Mouse (Mus musculus) cerebellum, adult 8-10 months (tissue): Measurements from ENCODE around the gene Topaz1.
"Not testable (repeated sequence)": the region's sequence is repeated elsewhere in the genome, so short reads cannot be mapped to it uniquely, and the experiment has no call there.

ENCODE experiments used
- DNase-seq: peaks from one replicate; pipeline ENCODE4 v3.0.0; 2022

The Topaz1 gene

GRCm38 (mm10) chr9:122812386-122812785 is 65.2 kb downstream of the Topaz1 start:
- no peak for DNase-seq

- DNase-seq = no peak
Observed at GRCm38 (mm10) chr9:122814775-122815174, 67.6 kb downstream of the Topaz1 start.

GRCm38 (mm10) chr9:122815239-122815851 is 68.2 kb downstream of the Topaz1 start:
- no peak for DNase-seq

- DNase-seq = no peak
Observed at GRCm38 (mm10) chr9:122823374-122824017, 76.3 kb downstream of the Topaz1 start.

- DNase-seq = no peak
Observed at GRCm38 (mm10) chr9:122826743-122827142, 79.6 kb downstream of the Topaz1 start.

- no peak for DNase-seq
Observed at GRCm38 (mm10) chr9:122829826-122830380, 82.8 kb downstream of the Topaz1 start.

- DNase-seq = no peak
Observed at GRCm38 (mm10) chr9:122836126-122836525, 89.0 kb downstream of the Topaz1 start.

- DNase-seq = peak; percentile 37
Observed at GRCm38 (mm10) chr9:122836790-122837189, 89.6 kb downstream of the Topaz1 start.

- no peak for DNase-seq
Observed at GRCm38 (mm10) chr9:122837216-122837615, 90.1 kb downstream of the Topaz1 start.

GRCm38 (mm10) chr9:122837680-122838079 is 90.5 kb downstream of the Topaz1 start:
- no peak for DNase-seq

GRCm38 (mm10) chr9:122843760-122844159 is 96.6 kb downstream of the Topaz1 start, which contains the start of gene Gm35549:
Gm35549 (minus strand) TSS chr9:122844035.
- no peak for DNase-seq

GRCm38 (mm10) chr9:122845621-122846020 is 98.5 kb downstream of the Topaz1 start:
- DNase-seq = no peak

- no peak for DNase-seq
Observed at GRCm38 (mm10) chr9:122846156-122846555, 99.0 kb downstream of the Topaz1 start.

- not testable (repeated sequence) for DNase-seq
Observed at GRCm38 (mm10) chr9:122847811-122848311, 100.7 kb downstream of the Topaz1 start.
